Mouse (Mus musculus) heart, embryonic 10.5 days (tissue): ENCODE results near the gene Mixl1. TPM values are rescaled to one million over a fixed set of nuclear protein-coding genes. Genes with fewer than 3 reads are reported as not detected.

ENCODE experiments used
- DNase-seq: peaks from one replicate; pipeline ENCODE4 v3.0.0-alpha.2; 2017; ENCODE audit warnings: low spot score
- H3K27ac ChIP-seq: fragments of 300-500 bp; sonication (generic); 2 replicates; pipeline ENCODE4 v1.5.1; 2016; ENCODE audit warnings: mild to moderate bottlenecking
- H3K27me3 ChIP-seq: fragments of 300-500 bp; sonication (generic); 2 replicates; pipeline ENCODE4 v1.6.1; 2016; ENCODE audit warnings: mild to moderate bottlenecking; ENCODE audit not compliant: poor library complexity, insufficient read depth, severe bottlenecking
- H3K36me3 ChIP-seq: fragments of 300-500 bp; sonication (generic); 2 replicates; pipeline ENCODE4 v1.6.1; 2016; ENCODE audit warnings: mild to moderate bottlenecking, moderate library complexity
- H3K4me1 ChIP-seq: fragments of 300-500 bp; sonication (generic); 2 replicates; pipeline ENCODE4 v1.6.1; 2016; ENCODE audit warnings: mild to moderate bottlenecking
- H3K4me3 ChIP-seq: fragments of 300-500 bp; sonication (generic); 2 replicates; pipeline ENCODE4 v1.5.1; 2016; ENCODE audit warnings: mild to moderate bottlenecking, moderate library complexity
- H3K9me3 ChIP-seq: fragments of 300-500 bp; sonication (generic); 2 replicates; pipeline ENCODE4 v1.6.1; 2016; ENCODE audit warnings: mild to moderate bottlenecking, moderate library complexity
- WGBS: fragments of 180-500 bp; shearing (Covaris S2); methylation state at CpG from one replicate; pipeline ENCODE4 v1.1.7; 2016; 5-methylcytosine and 5-hydroxymethylcytosine counted together
- polyA plus RNA-seq: library from polyadenylated mRNA; unstranded; fragments of >200 nt; fragmentation: Nextera tagmentation; extraction: Ambion mirVana; gene quantifications from 2 replicates; pipeline ENCODE4 v1.2.1, GENCODE M21; 2016

The Mixl1 gene
- polyA plus RNA-seq, 1 experiment from 2014 or later, result 0.62 TPM

DNA sequence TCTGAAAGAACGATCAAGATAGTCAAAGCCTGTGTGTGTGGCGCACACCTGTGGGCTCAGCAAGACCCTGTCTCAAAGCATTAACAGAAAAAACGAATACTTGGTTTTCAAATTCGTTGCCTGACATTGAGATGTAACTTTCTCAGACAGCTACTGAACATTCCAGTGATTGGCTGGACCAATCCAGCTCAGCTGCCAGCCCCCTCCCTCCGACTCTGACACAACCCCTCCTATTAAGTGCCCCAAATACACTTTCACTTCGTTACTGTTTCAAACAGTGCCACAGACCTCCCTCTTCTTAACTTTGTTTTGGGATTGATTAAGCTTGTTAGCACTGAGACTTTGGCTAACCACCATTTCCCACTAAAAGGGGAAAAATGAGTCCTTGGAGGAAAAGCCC lies 6.6 kb upstream of the Mixl1 start:
- peaks cover 28% of the 10 kb centered on the region for H3K27me3 ChIP-seq
- H3K27ac ChIP-seq, result no peak overlapping the region
- H3K4me1 ChIP-seq, result peaks cover 10% of the 10 kb centered on the region
- H3K36me3 ChIP-seq, result no peaks in the 10 kb centered on the region
- 39% methylated on average over 6 of the region's 6 CpGs for WGBS
- DNase-seq, result no peak
- H3K4me3 ChIP-seq, result peak overlapping the region; percentile 37
- H3K9me3 ChIP-seq, result no peaks in the 10 kb centered on the region

DNA sequence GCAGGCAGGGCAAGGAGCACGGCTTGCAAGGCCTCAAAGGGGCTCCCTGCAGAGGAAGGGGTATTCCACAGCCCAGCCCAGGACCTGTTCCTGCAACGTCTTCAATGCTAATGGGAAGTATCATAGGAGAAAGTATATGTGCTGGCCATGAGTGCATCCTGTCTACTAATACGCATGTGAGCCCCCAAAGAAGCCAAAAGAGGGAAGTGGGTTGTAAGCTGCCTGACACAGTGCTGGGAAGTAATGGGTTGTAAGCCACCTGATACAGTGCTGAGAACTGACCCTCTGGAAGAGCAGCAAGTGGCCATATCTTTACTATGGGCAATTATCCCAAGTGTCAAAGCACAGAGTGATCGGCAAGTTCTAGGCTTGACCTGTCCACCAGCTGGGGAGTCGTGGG lies 1.2 kb upstream of the Mixl1 start:
- no peak overlapping the region for H3K27ac ChIP-seq
- no peak overlapping the region for H3K4me3 ChIP-seq

DNA sequence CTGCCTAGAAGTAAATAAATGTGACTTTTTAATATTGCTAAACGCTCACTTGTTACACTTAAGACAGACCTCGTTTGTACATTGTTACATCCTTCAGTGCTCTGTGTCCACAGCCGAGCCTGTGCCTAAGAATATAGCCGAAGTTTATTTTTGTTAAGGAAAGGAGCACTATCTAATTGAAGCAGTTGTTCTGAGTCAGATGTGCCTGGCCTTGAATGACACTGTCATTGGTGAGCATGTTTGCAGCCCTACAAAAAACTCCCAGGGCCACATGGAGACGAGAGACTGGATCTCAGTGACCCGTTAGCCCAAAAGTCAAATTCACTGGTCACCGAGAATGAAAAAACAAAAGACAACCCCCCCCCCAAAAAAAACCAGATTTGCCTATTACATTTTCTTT lies 5.5 kb downstream of the Mixl1 start:
- Histone ChIP-seq H3K4me3 (no peak overlapping the region), H3K4me1 (no peaks in the 10 kb centered on the region), H3K27me3 (peaks cover 21% of the 10 kb centered on the region), H3K36me3 (peaks cover 45% of the 10 kb centered on the region), H3K27ac (no peak overlapping the region), H3K9me3 (no peaks in the 10 kb centered on the region)
- DNase-seq, result no peak
- 84% methylated on average over 7 of the region's 7 CpGs for WGBS

More for the DNA sequence above, 1.2 kb upstream of the Mixl1 start:
- H3K4me1 ChIP-seq, result peaks cover 13% of the 10 kb centered on the region
- H3K36me3 ChIP-seq, result no peaks in the 10 kb centered on the region
- H3K9me3 ChIP-seq, result no peaks in the 10 kb centered on the region
- no peak for DNase-seq
- WGBS, result 43% methylated on average over 5 of the region's 5 CpGs
- peaks cover 66% of the 10 kb centered on the region for H3K27me3 ChIP-seq

Other genes starting within 250 kb of the Mixl1 start
- gene Stum, start 213.5 kb downstream of the Mixl1 start, polyA plus RNA-seq, result 0.26 and 0.64 TPM in 2 replicates
- 152 and 186 TPM in 2 replicates for gene Parp1, start 128.1 kb downstream of the Mixl1 start, polyA plus RNA-seq
- 15.9 and 19.1 TPM in 2 replicates for gene Lin9, start 55.9 kb downstream of the Mixl1 start, polyA plus RNA-seq
- gene Acbd3, start 29.0 kb upstream of the Mixl1 start, polyA plus RNA-seq, result 20.5 and 24.5 TPM in 2 replicates
- gene H3f3a, start 116.9 kb upstream of the Mixl1 start, polyA plus RNA-seq, result 1,530 and 1,842 TPM in 2 replicates
- gene Sde2, start 154.1 kb upstream of the Mixl1 start, polyA plus RNA-seq, result 32.3 and 39.8 TPM in 2 replicates
- 0.23 TPM in 2 replicates for gene Lefty2, start 196.1 kb upstream of the Mixl1 start, polyA plus RNA-seq
- gene Pycr2, start 207.3 kb upstream of the Mixl1 start, polyA plus RNA-seq, result 89.4 and 114 TPM in 2 replicates
- 0.89 and 1.1 TPM in 2 replicates for gene Lefty1, start 238.0 kb upstream of the Mixl1 start, polyA plus RNA-seq
- gene Tmem63a, start 245.3 kb upstream of the Mixl1 start, polyA plus RNA-seq, result 6.6 and 9.0 TPM in 2 replicates